Mouse (Mus musculus): Measurements from ENCODE around the gene Gtf3a.
"Not testable (repeated sequence)": the region's sequence is repeated elsewhere in the genome, so short reads cannot be mapped to it uniquely, and the experiment has no call there.

The Gtf3a gene

GRCm38 (mm10) chr5:146948508-146949088 is at the start of gene Gtf3a:
Gtf3a (plus strand) TSS chr5:146948657.
- DNase-seq (ENCODE audit: low spot score) = peak; percentile 82

- no peak for DNase-seq (ENCODE audit: low spot score)
These were observed 48.1 kb upstream of the Gtf3a start for GRCm38 (mm10) chr5:146900331-146900730.

- no peak for DNase-seq (ENCODE audit: low spot score)
These were observed 47.0 kb upstream of the Gtf3a start for GRCm38 (mm10) chr5:146901501-146901900.

- DNase-seq (ENCODE audit: low spot score) = peak; percentile 27
These were observed 44.1 kb upstream of the Gtf3a start for GRCm38 (mm10) chr5:146904404-146904803.

GRCm38 (mm10) chr5:146905486-146906172 is 42.8 kb upstream of the Gtf3a start:
- DNase-seq (ENCODE audit: low spot score) = peak; percentile 53

- DNase-seq (ENCODE audit: low spot score) = no peak
These were observed 40.9 kb upstream of the Gtf3a start for GRCm38 (mm10) chr5:146907533-146907932.

GRCm38 (mm10) chr5:146908629-146909028 is 39.8 kb upstream of the Gtf3a start:
- DNase-seq (ENCODE audit: low spot score) = no peak

- no peak for DNase-seq (ENCODE audit: low spot score)
These were observed 36.3 kb upstream of the Gtf3a start for GRCm38 (mm10) chr5:146912206-146912605.

- no peak for DNase-seq (ENCODE audit: low spot score)
These were observed 35.1 kb upstream of the Gtf3a start for GRCm38 (mm10) chr5:146913355-146913754.

- DNase-seq (ENCODE audit: low spot score) = no peak
These were observed 34.2 kb upstream of the Gtf3a start for GRCm38 (mm10) chr5:146914088-146914766.

GRCm38 (mm10) chr5:146916273-146916672 is 32.2 kb upstream of the Gtf3a start:
- DNase-seq (ENCODE audit: low spot score) = no peak

GRCm38 (mm10) chr5:146916806-146917205 is 31.7 kb upstream of the Gtf3a start:
- DNase-seq (ENCODE audit: low spot score) = no peak

- DNase-seq (ENCODE audit: low spot score) = not testable (repeated sequence)
These were observed 31.1 kb upstream of the Gtf3a start for GRCm38 (mm10) chr5:146917357-146917756.

GRCm38 (mm10) chr5:146919874-146920273 is 28.6 kb upstream of the Gtf3a start:
- no peak for DNase-seq (ENCODE audit: low spot score)

- DNase-seq (ENCODE audit: low spot score) = no peak
These were observed 27.9 kb upstream of the Gtf3a start for GRCm38 (mm10) chr5:146920314-146921161.

- no peak for DNase-seq (ENCODE audit: low spot score)
These were observed 27.2 kb upstream of the Gtf3a start for GRCm38 (mm10) chr5:146921224-146921623.

- no peak for DNase-seq (ENCODE audit: low spot score)
These were observed 24.9 kb upstream of the Gtf3a start for GRCm38 (mm10) chr5:146923547-146923946.

GRCm38 (mm10) chr5:146926673-146927072 is 21.8 kb upstream of the Gtf3a start:
- DNase-seq (ENCODE audit: low spot score) = no peak

- DNase-seq (ENCODE audit: low spot score) = no peak
These were observed 17.0 kb upstream of the Gtf3a start for GRCm38 (mm10) chr5:146931422-146931821.

GRCm38 (mm10) chr5:146931904-146932553 is 16.4 kb upstream of the Gtf3a start:
- DNase-seq (ENCODE audit: low spot score) = no peak

GRCm38 (mm10) chr5:146933466-146933865 is 15.0 kb upstream of the Gtf3a start:
- no peak for DNase-seq (ENCODE audit: low spot score)

Measured in testis, postnatal 14 days (tissue).